Mouse (Mus musculus) CH12.LX (cell line): ENCODE results near the gene Actrt2. TPM values are rescaled to one million over a fixed set of nuclear protein-coding genes. Genes with fewer than 3 reads are reported as not detected.

Source experiments
- DNase-seq: peaks from one replicate; pipeline ENCODE4 v3.0.0-alpha.2; 2013; ENCODE audit errors: extremely low read depth
- H3K27ac ChIP-seq: 2 replicates; pipeline ENCODE4 v1.5.1; 2012; ENCODE audit warnings: low read depth, mild to moderate bottlenecking, control low read depth, moderate library complexity; ENCODE audit not compliant: insufficient read depth
- H3K27me3 ChIP-seq: replicated peaks from 2 replicates; pipeline ENCODE3; 2012; ENCODE audit warnings: inconsistent platforms
- H3K36me3 ChIP-seq, 2 experiments: replicated peaks in 1 of 2; 2 replicates each; pipeline versions ENCODE3 to v1.6.1; 2012; ENCODE audit warnings: inconsistent platforms in 1 of 2, low read length in 1 of 2, mild to moderate bottlenecking in 1 of 2, mixed read lengths in 1 of 2, moderate library complexity in 1 of 2; ENCODE audit not compliant: control insufficient read depth in 1 of 2, insufficient read depth in 1 of 2
- H3K4me1 ChIP-seq, 2 experiments: 2 replicates each; pipeline ENCODE4 v1.6.1; 2012; ENCODE audit warnings: inconsistent platforms in 1 of 2, moderate library complexity in 1 of 2; ENCODE audit not compliant: insufficient read depth in 2 of 2, control insufficient read depth in 1 of 2
- H3K4me2 ChIP-seq: 2 replicates; pipeline ENCODE4 v1.6.1; 2012; ENCODE audit warnings: low read depth, mild to moderate bottlenecking, control low read depth; ENCODE audit not compliant: poor library complexity, insufficient read depth, severe bottlenecking
- H3K4me3 ChIP-seq, 3 experiments: fragments of 150-350 bp in 1 of 3; sonication (generic) in 1 of 3; replicated peaks in 1 of 3; 2 replicates each; pipeline versions ENCODE3 to v1.5.1; 2011 to 2012; ENCODE audit warnings: low read depth in 2 of 3, low read length in 2 of 3, mild to moderate bottlenecking in 2 of 3, moderate library complexity in 2 of 3, control low read depth in 1 of 3, improper control_type of control experiment in 1 of 3, inconsistent platforms in 1 of 3, mixed read lengths in 1 of 3; ENCODE audit not compliant: poor library complexity in 1 of 3
- H3K79me2 ChIP-seq: replicated peaks from 2 replicates; pipeline ENCODE4 v1.6.1; 2012; ENCODE audit warnings: mild to moderate bottlenecking, moderate library complexity; ENCODE audit not compliant: control insufficient read depth, poor library complexity, insufficient read depth, severe bottlenecking; ENCODE audit errors: extremely low read depth
- H3K9ac ChIP-seq: 2 replicates; pipeline ENCODE4 v1.6.1; 2012; ENCODE audit warnings: low read depth, mild to moderate bottlenecking, control low read depth, moderate library complexity; ENCODE audit not compliant: insufficient read depth
- H3K9me3 ChIP-seq: replicated peaks from 2 replicates; pipeline ENCODE3; 2012; ENCODE audit warnings: low read length, inconsistent platforms, mixed read lengths
- BHLHE40 ChIP-seq: IDR thresholded peaks from 2 replicates; pipeline ENCODE4 v1.6.1; 2011; ENCODE audit warnings: mild to moderate bottlenecking, low read depth, low read length, improper control_type of control experiment
- CHD1 ChIP-seq: IDR thresholded peaks from 2 replicates; pipeline ENCODE4 v1.6.1; 2012; ENCODE audit warnings: low read depth, low read length, improper control_type of control experiment, inconsistent platforms
- ELF1 ChIP-seq: IDR thresholded peaks from 2 replicates; pipeline ENCODE4 v1.6.1; 2014; ENCODE audit warnings: low read depth, mild to moderate bottlenecking, inconsistent platforms, low read length, improper control_type of control experiment
- GABPA ChIP-seq: IDR thresholded peaks from 2 replicates; pipeline ENCODE4 v1.6.1; 2012; ENCODE audit warnings: low read depth, low read length, improper control_type of control experiment, inconsistent platforms; ENCODE audit not compliant: insufficient replicate concordance
- JUND ChIP-seq: conservative IDR thresholded peaks from 2 replicates; pipeline ENCODE4 v1.6.1; 2011; ENCODE audit warnings: low read depth, low read length, improper control_type of control experiment
- MAX ChIP-seq: IDR thresholded peaks from 2 replicates; pipeline ENCODE4 v1.6.1; 2011; ENCODE audit warnings: low read length, improper control_type of control experiment
- MEF2A ChIP-seq: IDR thresholded peaks from 2 replicates; pipeline ENCODE4 v1.6.1; 2014; ENCODE audit warnings: low read depth, mild to moderate bottlenecking, inconsistent platforms, low read length, improper control_type of control experiment, borderline replicate concordance
- NRF1 ChIP-seq: IDR thresholded peaks from 2 replicates; pipeline ENCODE4 v1.6.1; 2014; ENCODE audit warnings: low read depth, mild to moderate bottlenecking, inconsistent platforms, low read length, improper control_type of control experiment, moderate library complexity
- POLR2A ChIP-seq: IDR thresholded peaks from 2 replicates; pipeline ENCODE4 v1.6.1; 2011; ENCODE audit warnings: low read depth, mild to moderate bottlenecking, improper control_type of control experiment, low read length
- RAD21 ChIP-seq: IDR thresholded peaks from 2 replicates; pipeline ENCODE4 v1.6.1; 2011; ENCODE audit warnings: low read depth, mild to moderate bottlenecking, low read length, improper control_type of control experiment, moderate library complexity
- RCOR1 ChIP-seq: conservative IDR thresholded peaks from 2 replicates; pipeline ENCODE4 v1.6.1; 2012; ENCODE audit warnings: low read depth, mild to moderate bottlenecking, inconsistent platforms, low read length, improper control_type of control experiment
- TBP ChIP-seq: conservative IDR thresholded peaks from 2 replicates; pipeline ENCODE4 v1.6.1; 2011; ENCODE audit warnings: low read depth, low read length, improper control_type of control experiment
- UBTF ChIP-seq: IDR thresholded peaks from 2 replicates; pipeline ENCODE4 v1.6.1; 2012; ENCODE audit warnings: low read depth, mild to moderate bottlenecking, inconsistent platforms, low read length, improper control_type of control experiment, moderate library complexity
- USF1 ChIP-seq: IDR thresholded peaks from 2 replicates; pipeline ENCODE4 v1.6.1; 2014; ENCODE audit warnings: low read depth, mild to moderate bottlenecking, inconsistent platforms, low read length, improper control_type of control experiment
- USF2 ChIP-seq: conservative IDR thresholded peaks from 2 replicates; pipeline ENCODE4 v1.6.1; 2011; ENCODE audit warnings: low read depth, low read length, improper control_type of control experiment
- ZKSCAN1 ChIP-seq: IDR thresholded peaks from 2 replicates; pipeline ENCODE4 v1.6.1; 2012; ENCODE audit warnings: low read depth, inconsistent platforms, low read length, improper control_type of control experiment, borderline replicate concordance
- ZMIZ1 ChIP-seq: IDR thresholded peaks from 2 replicates; pipeline ENCODE4 v1.6.1; 2012; ENCODE audit warnings: low read depth, mild to moderate bottlenecking, inconsistent platforms, low read length, improper control_type of control experiment
- dilution Hi-C: fragments of 300-500 bp; cut with MboI; formaldehyde crosslinking; loops from 2 replicates; pipeline ENCODE4 v1.14.3; 2020; ENCODE audit warnings: low sequenced_read_pairs; ENCODE audit not compliant: extremely low pct_unique_long_range_greater_than_20kb, extremely low pct_ligation_motif_present
- in situ Hi-C: fragments of 300-500 bp; cut with MboI; formaldehyde crosslinking; loops from 3 replicates; pipeline ENCODE4 v1.14.3; 2019; ENCODE audit warnings: low sequenced_read_pairs, low pct_ligation_motif_present, low pct_unique_long_range_greater_than_20kb, mixed read lengths
- polyA plus RNA-seq: library from polyadenylated mRNA; unstranded; fragments of >175 nt; gene quantifications from 2 replicates; pipeline ENCODE4 v1.2.1, GENCODE M21; 2012; ENCODE audit warnings: low read depth; ENCODE audit not compliant: insufficient read length
- total RNA-seq, 2 experiments: library from RNA; depleted of rRNA; stranded (reverse); fragments of 300-350 nt in 1 of 2; fragments of >200 nt in 1 of 2; gene quantifications; 2 replicates each; pipeline ENCODE4 v1.2.3; 2012 to 2014

The Actrt2 gene
- total and polyA plus RNA-seq, 3 experiments, result not detected

GRCm38 (mm10) chr4:154623241-154623640, 44.4 kb downstream of the Actrt2 start:
- dilution Hi-C loops, result no loop called here
- no peaks in the 10 kb centered on the region for H3K36me3 ChIP-seq
- in situ Hi-C loops, result no loop called here
- H3K27ac ChIP-seq, result no peak overlapping the region
- H3K9ac ChIP-seq, result no peak overlapping the region
- H3K4me3 ChIP-seq, result no peak overlapping the region
- H3K4me2 ChIP-seq, result no peak overlapping the region
- no peaks in the 10 kb centered on the region for H3K27me3 ChIP-seq
- no peak for TF ChIP-seq TBP
- TF ChIP-seq USF1, result no peak
- no peak for TF ChIP-seq UBTF
- TF ChIP-seq RCOR1, result no peak
- TF ChIP-seq BHLHE40, result no peak
- TF ChIP-seq ZKSCAN1, result no peak
- no peak for TF ChIP-seq USF2
- TF ChIP-seq CHD1, result no peak
- no peak for TF ChIP-seq ZMIZ1
- TF ChIP-seq ELF1, result no peak
- no peak for TF ChIP-seq MEF2A
- TF ChIP-seq MAX, result no peak
- TF ChIP-seq RAD21, result no peak
- TF ChIP-seq NRF1, result no peak
- TF ChIP-seq, all 38 proteins: peak for 0
- DNase-seq, result no peak
- Histone ChIP-seq H3K4me1 (no peaks in the 10 kb centered on the region), H3K9me3 (peaks cover 90% of the 10 kb centered on the region), H3K79me2 (no peaks in the 10 kb centered on the region)

GRCm38 (mm10) chr4:154622521-154622920, 45.1 kb downstream of the Actrt2 start:
- peaks cover 90% of the 10 kb centered on the region for H3K9me3 ChIP-seq
- H3K79me2 ChIP-seq, result no peaks in the 10 kb centered on the region
- in situ Hi-C loops (no loop called here), dilution Hi-C loops (no loop called here)
- H3K4me1 ChIP-seq, result no peaks in the 10 kb centered on the region
- no peaks in the 10 kb centered on the region for H3K36me3 ChIP-seq
- H3K4me3 ChIP-seq, result no peak overlapping the region
- H3K4me2 ChIP-seq, result no peak overlapping the region
- no peak for DNase-seq
- no peaks in the 10 kb centered on the region for H3K27me3 ChIP-seq
- H3K27ac ChIP-seq, result no peak overlapping the region
- no peak overlapping the region for H3K9ac ChIP-seq
- TF ChIP-seq BHLHE40 (no peak), UBTF (no peak), JUND (no peak), POLR2A (no peak), GABPA (no peak)
- TF ChIP-seq, all 38 proteins: peak for 0

Other genes starting within 250 kb of the Actrt2 start
- not detected in 2 replicates for gene Prdm16, start 31.0 kb downstream of the Actrt2 start, total RNA-seq (2012; rRNA removed)
- gene Prdm16, start 31.0 kb downstream of the Actrt2 start, total RNA-seq (2014; rRNA removed), result not detected in 2 replicates
- not detected in 2 replicates for gene Prdm16, start 31.0 kb downstream of the Actrt2 start, polyA plus RNA-seq
- not detected in 2 replicates for gene Ttc34, start 169.6 kb upstream of the Actrt2 start, total RNA-seq (2012; rRNA removed)
- not detected in 2 replicates for gene Ttc34, start 169.6 kb upstream of the Actrt2 start, total RNA-seq (2014; rRNA removed)
- gene Ttc34, start 169.6 kb upstream of the Actrt2 start, polyA plus RNA-seq, result not detected in 2 replicates
- gene Mmel1, start 201.7 kb upstream of the Actrt2 start, total RNA-seq (2012; rRNA removed), result 2.0 and 3.9 TPM in 2 replicates
- gene Mmel1, start 201.7 kb upstream of the Actrt2 start, total RNA-seq (2014; rRNA removed), result 2.0 and 2.2 TPM in 2 replicates
- 0.70 and 0.71 TPM in 2 replicates for gene Mmel1, start 201.7 kb upstream of the Actrt2 start, polyA plus RNA-seq
- 28.3 and 49.8 TPM in 2 replicates for gene Fam213b, start 231.3 kb upstream of the Actrt2 start, total RNA-seq (2012; rRNA removed)
- gene Fam213b, start 231.3 kb upstream of the Actrt2 start, total RNA-seq (2014; rRNA removed), result 6.1 and 7.5 TPM in 2 replicates
- gene Fam213b, start 231.3 kb upstream of the Actrt2 start, polyA plus RNA-seq, result 5.5 and 7.0 TPM in 2 replicates